Mouse (Mus musculus): Measurements from ENCODE around the gene Cox6a1. TPM values are rescaled to one million over a fixed set of nuclear protein-coding genes. Genes with fewer than 3 reads are reported as not detected.

Gene Cox6a1
- total RNA-seq, 2 experiments from 2014 or later, result 742 to 760 TPM

DNA sequence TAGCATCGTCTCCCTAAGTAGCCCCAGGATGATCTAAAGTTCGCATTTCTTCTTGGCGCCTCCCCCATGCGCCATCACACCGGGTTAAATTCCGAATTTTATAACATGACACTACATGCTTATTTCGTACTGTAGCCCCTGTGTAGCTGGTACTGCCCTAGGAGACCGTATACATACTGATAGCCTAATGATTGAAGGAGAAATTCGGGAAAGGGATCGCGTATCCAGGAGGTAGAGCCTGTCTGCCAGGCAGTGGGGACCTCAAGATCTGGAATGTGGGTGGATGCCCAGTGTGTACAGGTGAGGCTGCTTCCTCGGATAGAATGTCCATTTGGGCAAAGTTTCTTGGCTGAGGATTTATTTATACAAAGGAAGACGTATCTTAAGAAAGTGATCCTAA lies 47.2 kb downstream of the Cox6a1 start:
- no peak for DNase-seq (ENCODE audit: low spot score in 2 of 2)

DNA sequence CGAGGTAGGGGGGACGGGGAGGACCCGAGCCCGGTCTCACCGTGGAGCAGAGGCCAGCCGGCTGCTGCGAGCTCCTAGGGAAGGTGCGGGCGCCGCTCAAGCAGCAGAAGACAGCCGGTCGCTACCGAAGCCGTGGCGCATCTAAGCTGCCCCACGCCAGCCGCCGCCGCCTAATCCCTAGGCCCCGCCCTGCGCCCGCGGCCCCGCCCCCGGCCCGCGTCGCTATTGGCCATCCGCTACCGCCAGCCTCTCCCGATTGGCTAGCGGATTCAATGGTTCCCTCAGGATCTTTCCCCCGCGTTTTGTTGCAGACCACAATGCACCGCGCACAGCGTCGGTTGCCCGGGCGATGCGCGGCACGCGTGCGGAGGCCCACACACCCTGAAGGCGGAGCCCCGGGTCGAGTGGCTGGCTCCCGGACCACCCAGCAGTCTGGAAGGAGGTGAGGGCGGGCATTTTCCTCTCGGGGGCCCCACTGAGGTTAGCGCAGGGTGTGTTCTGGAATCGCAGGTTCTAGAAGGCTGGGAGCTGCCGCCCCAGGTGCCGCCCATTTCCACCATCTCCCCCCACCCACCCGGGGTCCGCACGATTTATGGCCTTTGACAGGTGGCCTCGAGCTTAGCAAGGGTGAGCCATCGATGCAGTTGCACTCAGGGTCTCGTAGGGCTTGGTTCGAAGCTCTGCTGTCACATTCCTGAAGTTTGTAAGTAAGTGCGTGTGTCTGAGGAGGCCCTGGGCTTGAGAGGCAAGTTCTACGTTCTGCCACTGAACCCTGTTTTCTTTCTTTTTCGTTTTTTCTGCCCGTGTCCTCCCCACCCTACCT lies 47.8 kb downstream of the Cox6a1 start, which contains the start of gene Dynll1:
Gene Dynll1, minus strand, starts transcription at position 208 of the 823 bp plus-strand sequence.
- DNase-seq (ENCODE audit: low spot score in 2 of 2), result peak; percentile 99 to 100

DNA sequence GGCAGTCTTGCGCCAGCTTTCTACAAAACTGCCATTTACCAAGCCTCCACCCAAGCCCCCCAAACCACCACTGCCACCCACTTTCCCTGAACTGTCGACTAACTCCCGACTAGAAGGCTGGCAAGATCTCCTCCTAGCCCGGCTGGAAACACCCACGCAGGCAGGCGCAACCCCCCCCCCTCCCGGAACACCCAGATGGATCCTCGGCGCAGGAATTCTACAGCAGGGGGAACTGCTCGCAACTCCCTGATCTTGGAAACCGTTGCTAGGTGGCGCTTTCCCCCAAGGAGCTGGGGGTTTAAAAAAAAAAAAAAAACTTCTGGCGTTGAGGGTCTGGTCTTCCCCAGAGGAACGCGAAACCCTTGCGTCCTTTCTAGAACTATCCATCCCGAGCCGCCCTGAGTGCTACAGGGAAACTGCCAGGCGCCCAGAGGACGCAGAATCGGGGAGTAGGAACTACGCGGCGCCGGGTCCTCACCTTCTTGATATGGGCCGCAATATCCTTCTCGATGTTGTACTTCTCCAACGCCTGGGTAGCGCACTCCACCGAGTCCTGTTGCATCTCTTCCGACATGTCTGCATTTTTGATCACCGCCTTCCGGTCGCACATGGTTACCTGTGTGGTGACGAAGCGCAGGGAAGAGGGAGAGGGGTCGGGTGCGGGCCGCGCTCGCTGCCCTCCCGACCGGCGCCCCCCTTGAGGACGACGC lies 48.6 kb downstream of the Cox6a1 start:
- peak; percentile 67 to 69 for DNase-seq (ENCODE audit: low spot score in 2 of 2)

DNA sequence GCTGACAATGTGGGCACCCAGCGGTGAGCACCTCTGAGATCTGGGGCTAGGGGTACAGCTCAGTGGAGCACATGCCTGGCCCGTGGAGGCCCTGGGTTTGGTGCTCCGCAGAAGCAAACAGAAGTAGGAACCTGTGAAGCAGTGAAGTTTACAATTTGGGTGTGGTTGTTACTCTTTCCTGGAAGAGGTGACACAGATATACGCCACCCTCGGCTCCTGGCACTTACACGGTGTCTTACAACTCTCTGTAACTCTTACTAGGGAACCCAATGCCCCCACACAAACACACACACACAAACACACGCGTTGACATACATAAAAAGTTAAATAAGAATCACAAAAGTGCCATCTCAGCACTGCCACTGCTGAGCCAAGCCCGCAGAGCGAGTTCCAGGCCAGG lies 52.4 kb downstream of the Cox6a1 start:
- no peak for DNase-seq (ENCODE audit: low spot score in 2 of 2)

Other genes with a start within 250 kb of the Cox6a1 start
- gene Acads, start 229.6 kb downstream of the Cox6a1 start, total RNA-seq (2021), result 1 to 10 TPM; 7.5 to 8.1 TPM
- 10 to 100 TPM; 28.1 to 30.2 TPM for gene Unc119b, start 214.0 kb downstream of the Cox6a1 start, total RNA-seq (2021)
- gene Mlec, start 190.8 kb downstream of the Cox6a1 start, total RNA-seq (2021), result 10 to 100 TPM; 92.5 to 95.1 TPM
- 100 to 1,000 TPM; 122 to 123 TPM for gene Cabp1, start 154.6 kb downstream of the Cox6a1 start, total RNA-seq (2021)
- 100 to 1,000 TPM; 105 to 112 TPM for gene Pop5, start 113.1 kb downstream of the Cox6a1 start, total RNA-seq (2021)
- 100 to 1,000 TPM; 240 to 249 TPM for gene Rnf10, start 76.1 kb downstream of the Cox6a1 start, total RNA-seq (2021)
- 10 to 100 TPM; 42.0 to 44.9 TPM for gene Coq5, start 69.3 kb downstream of the Cox6a1 start, total RNA-seq (2021)
- gene Dynll1, start 48.0 kb downstream of the Cox6a1 start, total RNA-seq (2021), result 100 to 1,000 TPM; 720 to 803 TPM
- 10 to 100 TPM; 81.2 to 88.2 TPM for gene Srsf9, start 21.8 kb downstream of the Cox6a1 start, total RNA-seq (2021)
- 10 to 100 TPM; 17.9 to 21.8 TPM for gene Gatc, start 7.8 kb downstream of the Cox6a1 start, total RNA-seq (2021)
- 10 to 100 TPM; 22.7 to 26.4 TPM for gene Triap1, start 7.8 kb downstream of the Cox6a1 start, total RNA-seq (2021)
- gene Msi1, start 80.6 kb upstream of the Cox6a1 start, total RNA-seq (2021), result 10 to 100 TPM; 50.7 to 53.3 TPM
- gene Pla2g1b, start 117.3 kb upstream of the Cox6a1 start, total RNA-seq (2021), result not detected
- 10 to 100 TPM; 27.9 to 35.7 TPM for gene Sirt4, start 135.7 kb upstream of the Cox6a1 start, total RNA-seq (2021)
- gene Pxn, start 157.7 kb upstream of the Cox6a1 start, total RNA-seq (2021), result 10 to 100 TPM; 34.5 to 42.3 TPM
- gene Rplp0, start 210.5 kb upstream of the Cox6a1 start, total RNA-seq (2021), result 100 to 1,000 TPM; 210 to 218 TPM
- 10 to 100 TPM; 64.0 to 68.7 TPM for gene Gcn1l1, start 216.3 kb upstream of the Cox6a1 start, total RNA-seq (2021)

Data from layer of hippocampus, adult 18-20 months (tissue).